Mouse (Mus musculus) erythroblast, embryonic 14.5 days (primary cell): ENCODE data around the gene Gm428.
"Not testable (repeated sequence)": the region's sequence is repeated elsewhere in the genome, so short reads cannot be mapped to it uniquely, and the experiment has no call there.

Source experiments
- GATA1 ChIP-seq: IDR thresholded peaks from 2 replicates; pipeline ENCODE4 v1.6.1; 2012; ENCODE audit warnings: low read length, inconsistent platforms, mixed read lengths
- TAL1 ChIP-seq: IDR thresholded peaks from 3 replicates; pipeline ENCODE4 v1.6.1; 2012; ENCODE audit warnings: low read length, inconsistent platforms, mixed read lengths

GRCm38 (mm10) chr4:73637821-73638220 is 45.5 kb upstream of the Gm428 start, which contains the start of gene Gm11236:
- TF ChIP-seq GATA1, TAL1: not testable (repeated sequence)
